ENCODE assay signal across 30 mouse cellular contexts in the genomic region with DNA sequence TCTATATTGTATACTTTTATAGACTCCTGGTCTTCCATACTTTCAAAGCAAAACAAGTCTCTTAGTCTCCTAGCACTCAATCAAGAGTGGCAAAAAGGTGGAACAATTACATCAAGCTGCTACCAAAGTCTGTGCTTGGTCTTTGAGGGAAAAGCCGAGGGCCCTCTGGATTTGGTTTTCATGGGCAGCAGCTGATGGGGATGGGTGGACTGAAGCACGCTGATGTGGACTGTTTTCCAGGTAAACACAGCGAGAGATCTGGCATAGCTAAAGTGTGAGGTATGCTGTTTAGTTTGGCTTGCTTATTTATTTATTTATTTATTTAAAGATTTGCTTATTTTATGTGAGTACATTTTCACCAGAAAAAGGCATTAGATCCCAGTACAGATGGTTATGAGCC.
"Had no signal": no experiment of that assay in that cellular context is flagged by ENCODE, and none has a peak within 500 bp of the region (broad histone marks: within the 10 kb centered on the region; RNA-seq: fewer than 3 reads in every experiment).

No protein-coding gene starts in this region.

- H3K4me1 ChIP-seq: intestine, embryonic 15.5 days had no signal

- H3K36me3 ChIP-seq: heart, embryonic 12.5 days; heart, embryonic 13.5 days; heart, embryonic 15.5 days; intestine, embryonic 15.5 days had no signal

- H3K27me3 ChIP-seq: heart, embryonic 12.5 days; heart, embryonic 13.5 days; heart, embryonic 15.5 days; intestine, embryonic 15.5 days; kidney, embryonic 15.5 days had no signal

- H3K9me3 ChIP-seq: heart, embryonic 12.5 days; heart, embryonic 13.5 days; heart, embryonic 15.5 days; hindbrain, embryonic 10.5 days; hindbrain, embryonic 12.5 days; hindbrain, embryonic 13.5 days; hindbrain, embryonic 15.5 days; intestine, embryonic 15.5 days; kidney, embryonic 15.5 days had no signal

- H3K27ac ChIP-seq: heart, embryonic 13.5 days; heart, embryonic 15.5 days; hindbrain, embryonic 10.5 days; hindbrain, embryonic 12.5 days; hindbrain, embryonic 13.5 days; hindbrain, embryonic 14.5 days; hindbrain, embryonic 15.5 days; hindbrain, postnatal 0 days; intestine, embryonic 15.5 days; kidney, embryonic 15.5 days; kidney, postnatal 0 days; layer of hippocampus, adult 2 months; left cerebral cortex, adult 2 months had no signal

- DNase-seq: heart, postnatal 10 days; heart, postnatal 14 days; heart, postnatal 36 days; heart, postnatal 4 days; kidney, adult 11 months; kidney, adult 18-20 months; kidney, adult 2 months; kidney, adult 8-10 months; kidney, adult 9 months; kidney, postnatal 10 days; kidney, postnatal 14 days; kidney, postnatal 25 days; kidney, postnatal 36 days; kidney, postnatal 4 days; layer of hippocampus, adult 9-11 months; layer of hippocampus, postnatal 36 days had no signal

- H3K4me3 ChIP-seq: heart, embryonic 12.5 days; heart, embryonic 13.5 days; heart, embryonic 15.5 days; hindbrain, embryonic 10.5 days; hindbrain, embryonic 12.5 days; hindbrain, embryonic 13.5 days; hindbrain, embryonic 15.5 days; intestine, embryonic 15.5 days; kidney, embryonic 15.5 days; layer of hippocampus, adult 2 months; left cerebral cortex, adult 2 months had no signal
